Mouse (Mus musculus) liver (tissue): Measurements from ENCODE around the gene Gm47841.

Experiments used
- DNase-seq: peaks from one replicate; pipeline ENCODE4 v3.0.0-alpha.2; 2020; ENCODE audit warnings: mixed read lengths

Gene Gm47841

DNA sequence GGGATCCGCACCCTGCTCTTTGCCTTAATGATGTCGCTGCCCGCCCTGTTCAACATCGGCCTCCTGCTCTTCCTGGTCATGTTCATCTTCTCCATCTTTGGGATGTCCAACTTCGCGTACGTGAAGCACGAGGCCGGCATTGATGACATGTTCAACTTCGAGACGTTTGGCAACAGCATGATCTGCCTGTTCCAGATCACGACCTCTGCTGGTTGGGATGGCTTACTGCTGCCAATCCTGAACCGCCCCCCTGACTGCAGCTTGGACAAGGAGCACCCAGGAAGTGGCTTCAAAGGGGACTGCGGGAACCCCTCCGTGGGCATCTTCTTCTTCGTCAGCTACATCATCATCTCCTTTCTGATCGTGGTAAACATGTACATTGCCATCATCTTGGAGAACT lies 7.5 kb downstream of the Gm47841 start:
- DNase-seq = no peak

DNA sequence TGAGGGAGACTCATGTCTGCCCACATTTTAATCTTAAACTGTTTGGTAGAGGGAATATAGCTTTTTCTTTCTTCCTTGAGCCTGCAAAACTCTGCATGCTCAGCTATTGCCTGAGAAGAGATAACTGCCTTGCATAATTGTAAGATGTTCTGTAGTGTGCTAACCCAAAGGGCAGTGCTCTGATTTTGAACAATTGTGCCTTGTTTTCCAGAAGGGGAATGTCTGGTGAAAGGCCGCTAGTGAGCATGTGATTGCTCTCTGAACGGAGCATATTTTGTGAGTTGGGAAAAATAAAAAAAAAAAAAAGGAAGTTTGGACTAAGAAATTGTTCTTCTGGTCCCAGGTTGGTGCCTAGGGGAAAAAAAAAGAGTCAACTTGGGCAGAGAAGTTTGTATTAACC lies 18.2 kb downstream of the Gm47841 start:
- no peak for DNase-seq

DNA sequence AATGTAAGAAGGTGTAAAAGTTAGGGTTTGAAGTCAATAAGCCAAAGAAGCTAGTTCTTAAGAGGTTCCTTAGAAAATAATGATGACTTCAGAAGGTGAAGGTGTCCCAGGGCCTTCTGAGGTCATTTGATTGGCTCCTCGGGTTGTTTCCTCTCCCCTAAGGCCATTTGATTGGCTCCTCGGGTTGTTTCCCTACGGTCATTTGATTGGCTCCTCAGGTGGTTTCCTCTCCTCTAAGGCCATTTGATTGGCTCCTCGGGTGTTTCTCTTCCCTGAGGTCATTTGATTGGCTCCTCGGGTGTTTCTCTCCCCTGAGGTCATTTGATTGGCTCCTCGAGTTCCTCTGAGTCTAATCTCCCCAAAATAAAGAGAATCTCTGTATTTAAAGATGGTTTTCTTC lies 35.8 kb downstream of the Gm47841 start:
- DNase-seq = no peak

DNA sequence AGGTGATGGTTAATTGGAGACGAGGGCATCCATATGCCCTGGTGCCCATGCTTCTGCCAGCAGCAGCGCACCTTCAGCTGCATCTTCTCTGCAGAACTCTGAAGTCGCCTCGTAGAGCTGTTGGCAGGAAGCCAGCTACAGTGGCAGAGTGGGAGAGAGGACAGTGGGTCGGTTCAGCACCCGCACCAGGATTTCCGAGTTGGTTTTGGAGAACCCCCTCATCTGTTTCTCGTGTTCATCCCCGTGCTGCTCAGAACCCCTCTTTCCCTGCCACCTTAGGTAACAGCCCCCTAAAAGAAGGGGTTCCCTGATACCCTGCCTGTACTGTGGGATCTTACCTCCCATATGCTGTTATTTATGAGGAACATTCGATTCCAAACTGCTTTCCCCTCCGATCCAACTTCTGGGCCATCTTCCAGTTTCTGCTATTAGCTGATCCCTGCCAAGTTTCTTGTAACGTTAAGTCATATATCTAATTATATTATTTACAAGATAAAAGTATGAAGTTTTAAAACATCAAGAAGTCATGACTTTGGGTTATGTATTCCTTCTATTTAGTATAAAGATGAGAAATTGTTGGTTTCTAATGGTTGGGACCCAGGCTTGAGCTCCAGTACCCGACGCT lies 38.7 kb downstream of the Gm47841 start:
- DNase-seq = no peak

DNA sequence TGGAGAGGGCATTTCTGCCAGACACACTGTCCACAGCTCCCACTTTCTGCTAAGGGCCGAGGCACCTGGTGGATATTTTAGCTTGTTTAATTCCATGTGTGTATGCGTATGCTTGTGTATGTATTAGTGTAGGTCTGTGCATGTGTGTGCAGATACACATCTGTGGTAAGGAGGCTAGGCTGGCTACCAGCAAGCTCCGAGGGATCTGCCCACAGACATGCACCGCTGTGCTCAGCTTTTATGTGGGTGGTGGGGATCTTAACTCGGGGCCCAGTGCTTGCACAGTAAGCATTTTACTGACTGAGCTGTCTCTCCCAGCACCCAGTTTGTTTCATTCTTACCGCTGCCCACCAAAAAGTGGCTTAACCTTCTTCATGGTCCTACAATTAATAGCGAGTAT lies 40.0 kb downstream of the Gm47841 start:
- no peak for DNase-seq

DNA sequence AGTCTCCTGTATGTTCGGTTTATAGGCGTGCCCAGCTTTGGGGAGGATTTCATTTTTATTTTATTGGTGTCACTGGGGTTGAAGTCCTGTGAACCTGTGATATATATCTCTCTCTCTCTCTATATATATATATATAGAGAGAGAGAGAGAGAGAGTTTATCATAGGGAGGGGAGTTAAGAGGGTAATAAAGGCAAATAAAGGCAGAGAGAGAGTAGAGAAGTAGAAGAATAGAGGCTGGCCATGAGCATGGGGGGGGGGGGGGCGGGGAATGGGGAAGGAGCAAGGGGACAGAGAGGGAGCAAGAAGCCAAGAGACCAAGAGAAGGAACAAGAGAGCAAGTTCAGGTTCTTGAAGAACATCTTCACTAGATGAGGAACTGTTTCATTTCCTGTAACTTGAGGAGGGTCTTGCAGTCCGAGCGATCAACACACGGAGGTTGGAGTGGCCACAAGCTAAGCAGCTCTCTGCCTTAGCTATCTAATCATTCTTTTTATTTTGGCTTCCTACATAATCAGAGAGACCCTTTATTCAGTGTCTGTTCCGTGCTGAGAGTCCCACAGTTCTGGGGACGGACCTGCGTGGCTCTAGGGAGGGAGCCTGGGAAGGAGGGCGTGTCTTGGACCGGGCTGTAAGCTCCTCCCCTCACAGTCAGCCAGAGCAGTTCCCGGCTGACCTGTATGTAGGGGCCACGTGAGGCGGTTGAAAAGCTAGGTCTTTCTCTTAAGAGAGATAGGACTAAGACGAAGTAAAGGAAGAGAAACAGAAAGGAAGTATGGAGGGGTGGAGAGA lies 40.8 kb downstream of the Gm47841 start:
- DNase-seq = peak; percentile 30

DNA sequence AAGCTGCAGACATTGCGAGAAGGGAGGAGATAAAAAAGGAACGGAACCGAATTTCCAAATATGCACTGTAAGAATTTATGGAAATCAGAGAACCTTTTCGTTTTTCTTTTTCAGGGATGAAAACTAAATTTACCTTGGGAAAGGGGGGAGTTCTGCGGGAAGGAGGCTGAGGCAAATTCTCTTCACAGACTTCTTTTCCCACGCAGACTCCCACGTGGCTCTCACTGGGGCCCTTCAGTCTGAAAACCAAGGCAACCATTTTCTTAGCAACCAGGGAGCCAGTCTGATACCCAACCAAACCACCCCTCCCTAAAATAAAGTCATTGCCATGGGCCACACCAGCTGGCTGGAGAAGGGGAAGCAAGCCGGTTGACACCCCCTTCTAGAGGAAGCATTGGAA lies 41.5 kb downstream of the Gm47841 start:
- no peak for DNase-seq

DNA sequence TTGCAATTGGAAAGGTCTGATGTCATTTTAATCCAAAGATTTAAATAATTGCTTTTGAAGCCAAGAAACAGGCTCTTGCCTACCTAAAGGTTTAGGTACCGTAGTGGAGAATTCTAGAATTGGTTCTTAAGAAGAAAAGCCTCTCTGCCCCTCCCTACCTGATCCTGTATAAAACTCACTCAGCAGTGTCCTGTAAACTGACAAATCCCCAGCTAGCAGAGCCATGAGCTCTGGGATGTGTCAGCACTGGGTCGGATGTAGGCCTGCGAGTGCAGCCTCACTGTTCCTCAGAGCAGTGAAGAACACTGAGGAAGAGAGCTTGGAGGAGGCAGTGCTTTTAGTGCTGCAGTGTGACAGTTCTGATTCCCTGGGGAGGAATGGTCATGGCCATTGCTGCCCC lies 42.7 kb downstream of the Gm47841 start:
- no peak for DNase-seq

DNA sequence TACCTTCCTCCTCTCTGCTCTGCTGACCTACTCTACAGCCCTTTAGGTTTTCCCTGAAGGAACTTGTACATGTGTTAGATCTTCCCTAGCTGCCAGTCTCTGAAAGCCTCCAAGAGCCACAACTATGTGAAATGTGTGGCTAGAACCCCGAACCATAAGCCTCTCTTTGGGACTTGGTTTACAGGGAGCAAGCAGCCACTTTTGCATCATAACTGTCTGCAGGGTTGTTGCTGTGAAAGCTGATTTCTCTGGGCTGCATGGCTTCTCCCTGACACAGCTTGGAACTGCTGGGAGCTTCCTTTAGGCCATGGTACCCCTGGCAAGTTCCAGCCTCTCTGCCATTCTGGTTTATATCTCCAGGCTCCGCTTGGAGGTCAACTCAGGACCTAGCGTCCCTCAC lies 44.7 kb downstream of the Gm47841 start:
- no peak for DNase-seq

DNA sequence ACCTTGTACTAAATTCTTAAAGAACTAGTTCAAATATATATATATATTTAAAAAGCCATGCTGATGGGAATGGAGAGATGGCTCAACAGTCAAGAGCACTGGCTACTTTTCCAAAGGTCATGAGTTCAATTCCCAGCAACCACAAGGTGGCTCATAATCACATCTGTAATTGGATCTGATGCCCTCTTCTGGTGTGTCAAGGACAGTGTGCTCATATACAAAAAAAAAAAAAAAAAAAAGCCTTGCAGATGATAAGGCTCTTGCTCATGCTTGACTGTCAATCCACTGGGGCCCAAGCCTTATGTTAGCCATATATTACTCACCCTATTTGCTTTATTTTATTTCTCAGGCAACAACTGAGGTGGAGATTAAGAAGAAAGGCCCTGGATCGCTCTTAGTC lies 45.5 kb downstream of the Gm47841 start:
- no peak for DNase-seq

DNA sequence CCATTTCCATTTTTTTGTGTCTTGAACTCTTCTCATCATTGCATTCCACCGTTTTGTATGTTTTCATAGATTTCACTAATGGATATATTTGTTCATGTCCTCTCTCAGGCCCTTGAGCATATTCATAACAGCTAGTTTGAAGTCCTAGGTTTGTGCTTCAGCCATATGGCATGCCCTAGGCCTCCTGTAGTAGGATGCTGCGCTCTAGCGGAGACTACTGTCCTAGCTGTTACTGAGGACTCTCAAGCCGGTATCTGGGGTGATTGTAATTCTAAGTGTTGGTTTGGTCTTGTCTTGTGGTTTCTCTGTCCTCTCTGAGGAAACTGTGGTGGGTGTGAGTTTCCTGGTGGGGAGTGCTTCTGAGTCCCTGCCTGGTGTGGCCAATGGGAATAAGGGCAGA lies 50.1 kb downstream of the Gm47841 start:
- DNase-seq = peak; percentile 32
